Mouse (Mus musculus) spleen, postnatal 4 days (tissue): Measurements from ENCODE around the gene Vps35l.

ENCODE experiments used
- DNase-seq, 2 experiments: peaks; one replicate each; pipeline ENCODE4 v3.0.0; 2022; ENCODE audit warnings: low spot score in 2 of 2

Vps35l gene

DNA sequence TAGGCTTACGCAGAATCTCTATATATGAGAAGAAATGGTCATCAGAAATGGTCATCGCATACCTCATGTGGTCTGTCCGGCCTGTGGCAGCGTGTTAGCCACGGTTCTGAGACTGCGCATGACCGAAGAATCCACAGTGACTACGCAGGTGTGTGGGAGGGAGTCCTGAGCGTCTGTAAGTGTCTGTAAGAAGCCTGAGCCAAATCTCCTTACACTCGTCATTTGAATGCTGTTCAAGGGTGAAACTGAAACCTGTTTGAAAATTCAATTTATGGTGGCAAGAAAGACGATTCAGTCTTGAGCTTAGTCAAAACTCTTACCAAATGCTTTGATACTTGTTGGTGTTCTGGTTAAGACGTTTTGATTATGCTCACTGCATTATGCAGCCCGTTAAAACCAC lies 6.8 kb upstream of the Vps35l start:
- no peak for DNase-seq

DNA sequence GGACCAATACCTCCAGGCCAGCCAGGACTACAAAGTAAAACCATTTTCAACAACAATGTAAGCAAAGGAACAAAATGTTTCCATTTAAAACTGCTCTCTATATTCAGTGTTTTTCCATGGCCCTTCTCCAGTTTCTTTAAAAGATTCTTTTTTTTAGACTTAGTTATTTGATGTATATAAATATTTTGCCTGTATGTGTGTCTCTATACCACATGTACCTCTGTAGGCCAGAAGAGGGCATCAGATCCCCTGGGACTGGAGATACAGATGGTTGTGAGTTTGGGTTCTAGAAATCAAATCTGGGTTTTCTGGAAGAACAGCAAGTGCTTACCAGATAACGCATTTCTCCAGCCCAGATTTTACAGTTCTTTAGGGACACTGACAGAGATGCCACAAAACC lies 1.3 kb upstream of the Vps35l start:
- DNase-seq = no peak

GRCm38 (mm10) chr7:118740532-118741338 lies 709 bp downstream of the Vps35l start:
- peak; percentile 91 to 94 for DNase-seq

DNA sequence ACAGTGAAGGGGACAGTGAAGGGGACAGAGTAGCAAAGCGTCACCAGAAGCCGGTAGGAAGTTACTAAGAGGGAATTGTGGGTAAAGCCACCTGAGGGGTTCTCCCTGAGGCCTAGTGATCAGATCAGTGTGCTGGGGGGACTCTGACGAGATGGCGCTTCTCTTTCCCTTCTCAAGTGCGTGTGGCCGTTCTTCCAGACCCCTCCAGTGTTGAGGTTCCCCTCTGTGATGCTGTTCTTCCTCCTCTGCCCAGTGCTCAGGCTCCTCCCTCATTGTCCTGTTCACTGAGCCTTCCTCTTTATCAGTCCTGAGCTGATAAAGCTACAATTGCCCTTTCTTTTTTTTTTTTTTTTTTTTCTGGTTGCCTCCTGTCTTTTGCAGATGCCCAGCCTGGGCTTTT lies 2.3 kb downstream of the Vps35l start:
- DNase-seq = no peak

- DNase-seq = no peak
These were observed 4.7 kb downstream of the Vps35l start for GRCm38 (mm10) chr7:118744766-118745165.

DNA sequence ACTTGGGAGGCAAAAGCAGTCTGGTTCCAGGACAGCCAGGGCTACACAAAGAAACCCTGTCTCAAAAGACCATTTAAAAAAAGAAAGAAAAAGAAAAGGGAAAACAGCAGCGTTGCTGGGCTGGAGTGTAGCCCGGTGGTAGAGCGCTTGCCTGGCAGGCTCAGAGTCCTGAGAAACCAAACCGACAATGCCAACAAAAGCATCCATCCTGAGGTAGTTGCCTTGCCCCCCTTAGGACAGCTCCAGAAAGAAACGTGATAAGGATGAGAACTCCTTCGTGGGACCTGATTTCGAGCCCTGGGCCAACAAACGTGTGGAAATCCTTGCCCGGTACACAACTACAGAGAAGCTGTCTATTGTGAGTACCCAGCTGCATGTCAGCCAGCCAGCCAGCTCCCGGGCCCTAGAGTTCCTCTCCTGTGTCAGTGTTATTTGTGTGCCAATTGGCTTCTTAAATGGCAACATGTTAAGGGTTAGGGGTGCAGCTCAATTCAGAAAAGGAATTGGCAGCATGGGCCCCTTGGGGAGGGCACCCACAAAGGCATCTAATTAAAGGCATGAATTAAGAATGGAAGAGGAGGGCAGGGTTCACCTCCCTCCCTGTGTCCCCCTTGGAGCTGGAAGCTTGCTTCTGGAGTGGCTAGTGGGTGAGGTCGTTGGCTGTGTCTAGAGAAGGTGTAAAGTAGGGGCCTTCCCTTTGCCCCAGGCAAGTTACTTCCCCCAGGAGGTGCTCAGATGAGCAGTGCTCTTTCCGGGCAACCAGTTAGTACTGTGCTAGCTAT lies 8.1 kb downstream of the Vps35l start:
- no peak for DNase-seq

GRCm38 (mm10) chr7:118749706-118750105 lies 9.7 kb downstream of the Vps35l start:
- no peak for DNase-seq

- DNase-seq = no peak
These were observed 11.6 kb downstream of the Vps35l start for GRCm38 (mm10) chr7:118751625-118752024.

DNA sequence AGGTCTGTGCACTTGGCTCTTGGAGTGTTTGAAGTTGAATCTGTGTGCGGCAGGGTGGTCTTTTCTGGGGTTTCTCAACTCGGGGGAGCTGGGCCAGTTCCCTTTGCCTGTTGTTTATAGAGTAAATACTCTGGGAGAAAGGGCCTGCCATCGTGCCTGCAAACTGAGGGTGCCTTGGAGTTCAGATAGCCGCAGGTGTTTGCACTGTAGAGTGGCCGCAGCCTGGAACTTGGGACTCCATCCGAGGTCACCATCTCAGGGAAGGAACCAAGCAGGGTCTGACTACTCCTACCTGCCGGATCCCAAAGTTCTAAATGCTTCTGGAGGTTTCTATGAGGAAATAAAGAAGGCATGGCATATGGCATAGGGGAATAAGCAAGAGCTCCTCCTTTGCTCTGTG lies 15.7 kb downstream of the Vps35l start:
- DNase-seq = no peak

DNA sequence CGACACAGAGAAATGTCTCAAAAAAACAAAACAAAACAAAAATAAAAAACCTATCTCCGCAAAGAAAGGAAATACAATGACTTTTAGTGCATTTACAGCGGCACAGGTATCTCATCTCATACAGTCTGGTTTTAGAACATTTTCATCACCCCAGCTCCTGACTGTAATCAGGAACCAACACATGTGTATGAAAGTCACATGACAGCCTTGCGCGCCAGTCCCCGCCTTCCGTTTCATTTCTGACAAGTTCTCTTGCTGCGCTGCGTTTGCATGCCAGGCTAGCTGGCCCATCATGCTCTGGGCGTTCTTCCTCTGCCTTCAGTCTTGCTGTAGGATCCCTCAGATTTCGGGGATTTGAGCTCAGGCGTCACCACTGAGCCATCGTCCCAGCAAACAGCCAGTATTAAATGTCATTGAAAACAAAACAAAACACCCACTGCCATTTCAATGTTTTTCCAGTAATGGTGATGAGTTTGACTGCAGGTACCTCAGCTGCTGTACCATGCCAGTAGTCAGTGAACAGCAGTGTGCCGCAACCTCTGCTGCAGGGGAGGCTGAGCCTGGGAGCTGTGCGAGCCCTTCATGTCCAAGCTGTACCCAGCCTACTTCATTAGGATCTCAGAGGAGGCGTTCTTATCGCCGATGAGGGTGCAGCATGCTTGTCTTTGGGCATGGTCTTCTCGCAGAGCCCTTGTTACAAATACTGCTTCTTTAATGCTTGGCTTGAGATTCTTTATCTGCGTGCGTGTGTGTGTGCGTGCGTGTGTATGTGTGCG lies 16.7 kb downstream of the Vps35l start:
- peak in 1 of 2 experiments; percentile 46 for DNase-seq

DNA sequence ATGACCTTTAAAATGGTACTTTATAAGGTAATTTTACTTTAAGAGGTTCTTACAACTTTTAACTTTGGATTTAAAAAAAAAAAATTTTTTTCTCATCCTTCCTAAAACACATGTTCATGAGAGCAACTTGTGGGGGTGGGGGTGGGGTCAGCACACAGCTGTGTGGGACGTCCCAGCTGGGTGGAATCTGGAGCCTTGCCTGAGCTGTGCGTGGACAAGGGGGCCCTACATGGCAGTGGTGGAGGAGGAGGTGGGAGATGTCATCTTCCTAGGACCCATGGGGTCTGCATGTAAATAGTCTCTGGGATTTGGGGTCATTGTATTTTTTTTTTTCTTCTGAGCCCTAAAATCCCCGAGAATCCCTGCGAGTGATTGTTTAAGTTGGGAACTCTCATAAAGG lies 18.3 kb downstream of the Vps35l start:
- DNase-seq = no peak

DNA sequence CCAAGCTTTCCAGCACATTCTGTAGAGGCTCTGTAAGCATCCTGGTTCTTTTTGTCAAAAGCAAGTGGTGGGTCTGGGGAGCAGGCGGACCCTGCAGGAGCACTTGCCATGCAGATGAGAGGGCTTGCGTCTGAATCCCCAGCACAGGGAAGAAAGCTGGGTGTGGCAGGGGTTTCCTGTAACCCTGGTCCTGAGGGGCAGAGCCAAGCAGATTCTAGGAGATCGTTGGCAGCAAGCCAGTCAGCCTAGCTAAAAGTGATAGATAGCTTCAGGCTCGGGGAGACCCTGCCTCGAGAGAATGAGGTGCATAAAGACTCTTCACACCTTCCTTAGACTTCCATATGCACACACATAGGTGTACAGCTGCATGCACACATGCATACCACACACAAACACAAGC lies 19.3 kb downstream of the Vps35l start:
- no peak for DNase-seq

DNA sequence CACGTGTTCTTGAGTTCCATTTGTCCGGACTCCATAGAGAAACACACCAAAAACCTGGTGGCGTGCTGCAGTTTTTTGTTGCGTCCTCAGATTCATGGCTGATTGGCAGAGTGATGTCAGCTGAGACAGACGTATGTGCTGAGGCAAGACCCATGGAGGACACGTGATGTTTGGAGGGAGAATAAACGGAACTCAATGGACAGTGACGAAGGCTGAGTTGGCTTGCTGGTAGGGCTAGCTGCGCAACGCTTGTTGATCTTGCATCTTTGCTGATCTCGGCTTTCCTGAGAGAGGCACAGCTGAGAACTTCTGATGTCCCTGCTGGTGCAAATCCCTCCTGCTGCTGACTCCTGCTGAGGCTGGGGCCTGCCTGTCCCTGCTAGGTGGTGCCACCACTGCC lies 23.9 kb downstream of the Vps35l start:
- DNase-seq = no peak

DNA sequence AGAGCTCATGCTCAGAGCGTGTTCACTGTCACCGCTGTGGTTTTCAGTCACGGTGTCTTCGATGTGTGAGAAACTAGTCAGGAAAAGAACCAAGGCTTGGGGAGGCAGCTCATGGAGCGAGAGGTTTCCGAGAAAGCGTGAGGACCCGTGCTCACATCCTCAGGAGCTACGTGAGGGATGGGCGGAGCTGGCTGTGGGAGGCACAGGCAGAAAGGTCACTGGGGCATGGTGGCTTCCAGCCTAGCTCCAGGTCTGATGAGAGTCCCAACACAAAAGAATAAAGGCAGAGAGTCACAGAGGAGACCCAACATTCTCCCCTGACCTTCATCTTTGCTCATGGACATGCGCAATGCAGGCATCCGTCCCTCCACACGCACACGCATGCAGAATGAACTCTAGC lies 24.7 kb downstream of the Vps35l start:
- no peak for DNase-seq

GRCm38 (mm10) chr7:118765604-118766003 lies 25.6 kb downstream of the Vps35l start:
- DNase-seq = no peak

DNA sequence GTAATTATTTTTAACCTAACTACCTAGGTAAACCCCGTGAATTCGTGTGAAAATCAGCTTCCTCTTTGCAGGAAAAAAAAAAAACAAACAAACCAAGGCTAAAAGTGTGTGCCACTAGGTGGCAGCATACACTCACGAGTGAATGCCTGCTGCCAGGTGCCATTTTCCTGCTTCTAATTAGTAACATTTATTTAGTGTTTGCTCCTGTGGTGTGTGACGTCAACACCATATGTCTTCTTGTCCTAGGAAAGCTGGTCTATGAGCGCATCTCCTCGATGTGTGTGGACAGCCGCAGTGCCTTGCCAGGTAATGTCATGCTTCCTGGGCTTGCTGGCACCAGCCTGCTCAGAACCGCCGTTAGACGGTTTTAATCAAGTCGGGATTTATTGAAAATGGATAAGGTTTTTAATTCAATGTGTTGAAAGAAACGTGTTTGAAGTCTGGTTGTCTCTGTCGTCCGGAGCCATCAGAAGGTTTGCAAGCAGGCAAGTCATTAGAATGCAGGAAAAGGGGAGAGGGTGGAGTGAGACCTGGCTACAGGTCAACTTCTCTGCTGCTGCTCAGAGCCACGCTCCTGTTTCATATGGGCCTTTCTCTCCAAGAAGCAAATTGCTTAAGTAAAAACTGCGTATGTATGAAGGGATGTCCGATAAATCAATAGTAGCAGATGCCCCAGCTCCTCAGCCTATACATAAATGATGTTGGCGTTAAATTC lies 26.2 kb downstream of the Vps35l start:
- peak; percentile 50 to 79 for DNase-seq

GRCm38 (mm10) chr7:118766834-118767224 lies 26.8 kb downstream of the Vps35l start:
- DNase-seq = no peak

- DNase-seq = no peak
These were observed 29.2 kb downstream of the Vps35l start for GRCm38 (mm10) chr7:118769208-118769607.

DNA sequence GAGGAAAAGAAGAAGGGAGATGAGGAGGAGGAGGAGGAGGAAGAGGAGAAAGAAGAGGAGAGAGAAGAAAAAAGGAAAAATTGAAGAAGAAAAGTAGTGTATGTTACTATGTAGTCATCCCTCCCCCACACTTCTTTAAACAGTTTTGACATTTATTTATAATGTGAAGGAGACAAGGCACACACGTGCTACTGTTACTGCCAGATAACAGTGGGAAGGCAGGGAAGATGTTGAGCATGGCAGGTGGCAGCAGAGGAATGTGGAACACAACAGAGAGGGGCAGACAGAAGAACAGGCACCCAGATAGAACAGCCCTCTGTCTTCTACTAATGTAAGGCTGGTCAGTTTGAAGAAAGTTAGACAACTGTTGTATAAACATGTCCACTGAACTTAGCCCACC lies 29.6 kb downstream of the Vps35l start:
- no peak for DNase-seq

GRCm38 (mm10) chr7:118773027-118773426 lies 33.0 kb downstream of the Vps35l start:
- no peak for DNase-seq

- DNase-seq = no peak
These were observed 36.0 kb downstream of the Vps35l start for GRCm38 (mm10) chr7:118775991-118776390.

DNA sequence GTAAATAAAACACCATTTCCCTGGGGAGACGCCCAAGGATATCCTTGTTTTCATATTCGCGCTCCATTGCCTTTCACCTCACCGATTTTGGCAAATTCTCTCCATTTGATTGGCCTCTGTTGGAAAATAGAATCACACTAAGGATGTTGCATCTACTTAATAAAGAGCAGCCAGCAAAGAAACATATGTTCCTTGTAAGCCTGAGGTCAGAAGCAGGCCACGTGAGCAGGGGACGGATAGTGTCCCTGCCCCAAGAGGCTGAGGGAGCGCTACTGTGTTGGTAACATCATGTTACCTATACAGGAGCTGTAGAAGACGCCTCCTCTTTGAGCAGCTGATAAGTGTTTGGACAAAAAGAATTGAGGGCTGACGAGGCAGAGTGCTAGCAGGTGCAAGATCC lies 36.5 kb downstream of the Vps35l start:
- no peak for DNase-seq
